Mouse (Mus musculus): ENCODE data around the gene A830031A19Rik. TPM values are rescaled to one million over a fixed set of nuclear protein-coding genes. Genes with fewer than 3 reads are reported as not detected.

Gene A830031A19Rik
- polyA plus RNA-seq, 1 experiment from 2014 or later: not detected

- Histone ChIP-seq H3K9me3 (replicated peaks; ENCODE audit: control insufficient read depth, low read length) (no peaks in the 10 kb centered on the region), H3K9ac (ENCODE audit: low read depth, low read length) (peak overlapping the region; percentile 68), H3K4me2 (ENCODE audit: low read depth, low read length) (peak overlapping the region; percentile 99), H3K36me3 (ENCODE audit: control insufficient read depth, insufficient read depth) (peaks cover 12% of the 10 kb centered on the region; the same call in 1 of the 2 replicates), H3K27ac (ENCODE audit: low read length) (peak overlapping the region; percentile 65), H3K4me1 (ENCODE audit: control insufficient read depth, low read depth, low read length) (peaks cover 22% of the 10 kb centered on the region), H3K27me3 (ENCODE audit: control insufficient read depth, insufficient read depth, low read depth, low read length) (no peaks in the 10 kb centered on the region; the same call in 1 of the 2 replicates), H3K4me3 (ENCODE audit: low read depth, low read length) (peak overlapping the region; percentile 75)
- under 1% methylated on average over 43 of the region's 43 CpGs for WGBS (ENCODE audit: insufficient replicate concordance)
- ATAC-seq (ENCODE audit: low read depth): peak; percentile 14; the same call in 1 of the 2 replicates
These were observed 7.0 kb upstream of the A830031A19Rik start for GRCm38 (mm10) chr11:24081687-24082384.

GRCm38 (mm10) chr11:24081016-24081686 is 6.3 kb upstream of the A830031A19Rik start:
- Histone ChIP-seq H3K4me1 (ENCODE audit: control insufficient read depth, low read depth, low read length) (peaks cover 22% of the 10 kb centered on the region), H3K4me2 (ENCODE audit: low read depth, low read length) (peak overlapping the region; percentile 99), H3K27ac (ENCODE audit: low read length) (peak overlapping the region; percentile 82), H3K36me3 (ENCODE audit: control insufficient read depth, insufficient read depth) (0 out of 2 replicates have a peak, but pooled peaks cover 9% of the 10 kb centered on the region), H3K9me3 (replicated peaks; ENCODE audit: control insufficient read depth, low read length) (no peaks in the 10 kb centered on the region), H3K9ac (ENCODE audit: low read depth, low read length) (peak overlapping the region; percentile 68), H3K4me3 (ENCODE audit: low read depth, low read length) (peak overlapping the region; percentile 75), H3K27me3 (ENCODE audit: control insufficient read depth, insufficient read depth, low read depth, low read length) (no peaks in the 10 kb centered on the region; the same call in 1 of the 2 replicates)
- WGBS (ENCODE audit: insufficient replicate concordance): under 1% methylated on average over 35 of the region's 35 CpGs
- ATAC-seq (ENCODE audit: low read depth): peak; percentile 42

- WGBS (ENCODE audit: insufficient replicate concordance): 0% methylated on average over 30 of the region's 30 CpGs
- Histone ChIP-seq H3K4me2 (ENCODE audit: low read depth, low read length) (peak overlapping the region; percentile 99), H3K4me3 (ENCODE audit: low read depth, low read length) (peak overlapping the region; percentile 75), H3K27me3 (ENCODE audit: control insufficient read depth, insufficient read depth, low read depth, low read length) (peaks cover 3% of the 10 kb centered on the region; the same call in 1 of the 2 replicates), H3K9ac (ENCODE audit: low read depth, low read length) (peak overlapping the region; percentile 68), H3K9me3 (replicated peaks; ENCODE audit: control insufficient read depth, low read length) (no peaks in the 10 kb centered on the region), H3K4me1 (ENCODE audit: control insufficient read depth, low read depth, low read length) (peaks cover 24% of the 10 kb centered on the region), H3K36me3 (ENCODE audit: control insufficient read depth, insufficient read depth) (0 out of 2 replicates have a peak, but pooled peaks cover 5% of the 10 kb centered on the region), H3K27ac (ENCODE audit: low read length) (peak overlapping the region; percentile 82)
- ATAC-seq (ENCODE audit: low read depth): peak; percentile 37
These were observed 5.7 kb upstream of the A830031A19Rik start for GRCm38 (mm10) chr11:24080541-24080940.

GRCm38 (mm10) chr11:24079392-24080391 is 4.8 kb upstream of the A830031A19Rik start:
- Histone ChIP-seq H3K36me3 (ENCODE audit: control insufficient read depth, insufficient read depth) (no peaks in the 10 kb centered on the region), H3K4me3 (ENCODE audit: low read depth, low read length) (peak overlapping the region; percentile 75), H3K4me2 (ENCODE audit: low read depth, low read length) (peak overlapping the region; percentile 99), H3K27me3 (ENCODE audit: control insufficient read depth, insufficient read depth, low read depth, low read length) (peaks cover 5% of the 10 kb centered on the region), H3K4me1 (ENCODE audit: control insufficient read depth, low read depth, low read length) (peaks cover 21% of the 10 kb centered on the region), H3K9me3 (replicated peaks; ENCODE audit: control insufficient read depth, low read length) (no peaks in the 10 kb centered on the region), H3K27ac (ENCODE audit: low read length) (peak overlapping the region; percentile 82), H3K9ac (ENCODE audit: low read depth, low read length) (peak overlapping the region; percentile 68)
- WGBS (ENCODE audit: insufficient replicate concordance): under 1% methylated on average over 43 of the region's 43 CpGs
- ATAC-seq (ENCODE audit: low read depth): 0 out of 2 replicates have a peak, but pooled peaks have one; percentile 6

GRCm38 (mm10) chr11:24078706-24079316 is 4.0 kb upstream of the A830031A19Rik start:
- WGBS (ENCODE audit: insufficient replicate concordance): under 1% methylated on average over 38 of the region's 38 CpGs
- H3K4me2 ChIP-seq (ENCODE audit: low read depth, low read length): peak overlapping the region; percentile 99
- H3K36me3 ChIP-seq (ENCODE audit: control insufficient read depth, insufficient read depth): no peaks in the 10 kb centered on the region
- peaks cover 29% of the 10 kb centered on the region for H3K4me1 ChIP-seq (ENCODE audit: control insufficient read depth, low read depth, low read length)
- H3K27ac ChIP-seq (ENCODE audit: low read length): peak overlapping the region; percentile 35
- ATAC-seq (ENCODE audit: low read depth): 0 out of 2 replicates have a peak, but pooled peaks have one; percentile 20
- peak overlapping the region; percentile 75 for H3K4me3 ChIP-seq (ENCODE audit: low read depth, low read length)
- H3K9me3 ChIP-seq (replicated peaks; ENCODE audit: control insufficient read depth, low read length): no peaks in the 10 kb centered on the region
- H3K27me3 ChIP-seq (ENCODE audit: control insufficient read depth, insufficient read depth, low read depth, low read length): peaks cover 13% of the 10 kb centered on the region
- peak overlapping the region; percentile 68 for H3K9ac ChIP-seq (ENCODE audit: low read depth, low read length)

- Histone ChIP-seq H3K9ac (ENCODE audit: low read depth, low read length) (peak within 1 kb of the TSS; percentile 68), H3K27me3 (ENCODE audit: control insufficient read depth, insufficient read depth, low read depth, low read length) (peaks cover 18% of the 10 kb centered on the region), H3K27ac (ENCODE audit: low read length) (peak within 1 kb of the TSS; percentile 54), H3K9me3 (replicated peaks; ENCODE audit: control insufficient read depth, low read length) (no peaks in the 10 kb centered on the region), H3K4me1 (ENCODE audit: control insufficient read depth, low read depth, low read length) (peaks cover 29% of the 10 kb centered on the region), H3K4me2 (ENCODE audit: low read depth, low read length) (peak within 1 kb of the TSS; percentile 99), H3K4me3 (ENCODE audit: low read depth, low read length) (peak within 1 kb of the TSS; percentile 75), H3K36me3 (ENCODE audit: control insufficient read depth, insufficient read depth) (no peaks in the 10 kb centered on the region)
- peak; percentile 39 for ATAC-seq (ENCODE audit: low read depth)
- WGBS (ENCODE audit: insufficient replicate concordance): under 1% methylated on average over 40 of the region's 51 CpGs
These were observed 3.2 kb upstream of the A830031A19Rik start, which contains the start of gene Bcl11a for GRCm38 (mm10) chr11:24077795-24078705. TSS of gene Bcl11a (plus strand) at chr11:24078056.

- Histone ChIP-seq H3K9ac (ENCODE audit: low read depth, low read length) (peak overlapping the region; percentile 68), H3K27ac (ENCODE audit: low read length) (peak overlapping the region; percentile 54), H3K27me3 (ENCODE audit: control insufficient read depth, insufficient read depth, low read depth, low read length) (peaks cover 22% of the 10 kb centered on the region), H3K9me3 (replicated peaks; ENCODE audit: control insufficient read depth, low read length) (no peaks in the 10 kb centered on the region), H3K4me3 (ENCODE audit: low read depth, low read length) (peak overlapping the region; percentile 75), H3K4me2 (ENCODE audit: low read depth, low read length) (peak overlapping the region; percentile 99), H3K36me3 (ENCODE audit: control insufficient read depth, insufficient read depth) (no peaks in the 10 kb centered on the region), H3K4me1 (ENCODE audit: control insufficient read depth, low read depth, low read length) (peaks cover 28% of the 10 kb centered on the region)
- ATAC-seq (ENCODE audit: low read depth): peak; percentile 57
- under 1% methylated on average over 59 of the region's 59 CpGs for whole genome bisulfite sequencing (ENCODE audit: insufficient replicate concordance)
These were observed 2.2 kb upstream of the A830031A19Rik start for GRCm38 (mm10) chr11:24076821-24077730.

Data from liver, embryonic 16.5 days (tissue).